Mouse (Mus musculus): ENCODE data around the gene Nubp2. TPM values are rescaled to one million over a fixed set of nuclear protein-coding genes. Genes with fewer than 3 reads are reported as not detected.

Nubp2 gene
- polyA plus RNA-seq, 1 experiment from 2014 or later, result 61.3 TPM

DNA sequence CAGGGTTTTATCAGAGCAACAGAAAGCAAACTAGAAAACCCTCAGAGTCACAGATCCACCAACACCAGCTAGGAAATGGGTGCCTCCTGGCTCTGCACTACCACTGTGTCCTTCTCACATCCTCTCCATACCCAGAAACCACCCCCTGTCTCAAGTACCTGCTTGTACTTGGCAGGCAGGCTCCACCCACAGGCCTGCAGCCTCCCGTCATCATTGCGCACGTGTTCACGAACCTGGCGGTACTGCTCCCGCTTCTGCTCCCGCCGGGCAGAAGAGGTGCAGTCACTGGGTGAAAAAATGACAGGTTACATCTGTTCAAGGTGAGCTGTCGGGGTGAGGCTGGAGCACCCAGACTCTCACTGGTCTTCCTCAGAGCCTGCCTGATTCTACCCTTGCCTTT is 17.6 kb upstream of the Nubp2 start:
- Histone ChIP-seq H3K9ac (ENCODE audit: low read depth, low read length) (no peak overlapping the region), H3K4me3 (ENCODE audit: low read length) (no peak overlapping the region), H3K4me1 (ENCODE audit: control insufficient read depth, insufficient read depth, low read length) (no peaks in the 10 kb centered on the region), H3K27ac (ENCODE audit: low read length) (no peak overlapping the region), H3K4me2 (ENCODE audit: low read depth, low read length) (no peak overlapping the region), H3K9me3 (ENCODE audit: control insufficient read depth, low read length) (no peaks in the 10 kb centered on the region), H3K36me3 (ENCODE audit: control insufficient read depth, insufficient read depth, low read length) (peaks cover 50% of the 10 kb centered on the region), H3K27me3 (replicated peaks; ENCODE audit: control insufficient read depth, insufficient read depth, low read length) (no peaks in the 10 kb centered on the region)
- ATAC-seq, result no peak
- WGBS, result 85% methylated on average over 9 of the region's 9 CpGs

DNA sequence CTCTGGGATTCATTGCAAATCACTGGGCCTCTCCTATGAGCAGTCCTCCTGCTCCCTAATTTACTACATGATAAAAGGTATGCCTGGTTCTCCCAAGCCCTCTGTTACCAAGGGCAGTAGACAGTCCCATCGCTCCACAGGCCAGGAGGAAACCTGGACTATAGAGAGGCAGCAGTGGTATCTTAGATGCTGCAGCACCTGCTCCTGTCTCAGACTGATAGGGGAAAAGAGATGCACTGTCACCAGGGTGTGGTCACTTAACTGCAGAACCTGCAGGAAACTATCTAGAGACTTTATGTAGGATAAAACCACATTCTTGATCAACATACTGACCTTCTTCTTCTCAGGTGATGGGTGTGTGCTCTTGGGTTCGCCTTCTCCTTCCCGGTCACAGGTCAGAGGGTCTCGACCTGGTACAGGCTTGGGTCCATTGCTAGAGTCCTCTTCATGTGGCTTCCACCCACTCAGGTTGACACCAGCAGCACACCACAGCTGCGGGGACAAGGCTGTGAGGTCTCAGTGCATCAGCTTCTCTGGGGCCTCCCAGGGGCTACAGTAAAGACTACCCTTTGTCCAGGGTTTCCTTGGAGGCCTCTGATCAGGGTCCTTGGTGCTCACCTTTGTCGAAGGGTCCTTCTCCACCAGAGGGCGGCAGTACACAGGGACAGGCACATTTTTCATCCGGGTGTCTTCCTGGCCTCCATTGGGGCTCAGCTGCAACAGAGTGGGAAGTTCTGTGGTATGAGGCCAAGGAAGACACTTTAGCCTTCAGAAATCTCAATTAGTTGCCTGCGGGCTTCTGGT is 16.7 kb upstream of the Nubp2 start:
- H3K27ac ChIP-seq (ENCODE audit: low read length), result no peak overlapping the region
- H3K4me3 ChIP-seq (ENCODE audit: low read length), result no peak overlapping the region
- ATAC-seq, result peak; percentile 58
- H3K9me3 ChIP-seq (ENCODE audit: control insufficient read depth, low read length), result no peaks in the 10 kb centered on the region
- H3K4me1 ChIP-seq (ENCODE audit: control insufficient read depth, insufficient read depth, low read length), result no peaks in the 10 kb centered on the region
- H3K36me3 ChIP-seq (ENCODE audit: control insufficient read depth, insufficient read depth, low read length), result peaks cover 50% of the 10 kb centered on the region
- H3K9ac ChIP-seq (ENCODE audit: low read depth, low read length), result no peak overlapping the region
- H3K4me2 ChIP-seq (ENCODE audit: low read depth, low read length), result no peak overlapping the region
- 70% methylated on average over 9 of the region's 9 CpGs for WGBS
- no peaks in the 10 kb centered on the region for H3K27me3 ChIP-seq (replicated peaks; ENCODE audit: control insufficient read depth, insufficient read depth, low read length)

DNA sequence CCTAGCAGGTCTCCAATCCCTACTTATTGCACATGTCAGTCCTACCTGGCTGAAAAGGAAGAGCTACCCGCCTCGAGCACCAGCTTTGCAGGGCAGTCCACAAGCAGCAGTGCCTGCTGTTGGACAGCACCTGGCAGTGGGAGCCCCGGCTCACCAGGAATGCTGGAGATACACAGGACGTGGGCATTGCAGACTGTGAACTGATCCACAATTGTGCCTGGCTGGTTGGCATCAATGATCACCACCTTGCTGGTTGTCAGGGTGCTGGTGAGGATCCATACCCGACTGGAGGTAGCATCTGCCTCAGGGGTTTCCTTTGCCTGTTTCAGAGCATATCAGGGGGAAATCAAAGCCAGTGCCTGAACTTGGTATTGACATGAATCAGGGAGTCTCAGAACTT is 16.0 kb upstream of the Nubp2 start:
- no peaks in the 10 kb centered on the region for H3K27me3 ChIP-seq (replicated peaks; ENCODE audit: control insufficient read depth, insufficient read depth, low read length)
- peaks cover 54% of the 10 kb centered on the region for H3K36me3 ChIP-seq (ENCODE audit: control insufficient read depth, insufficient read depth, low read length)
- H3K4me3 ChIP-seq (ENCODE audit: low read length), result no peak overlapping the region
- no peak for ATAC-seq
- WGBS, result 89% methylated on average over 5 of the region's 5 CpGs
- no peaks in the 10 kb centered on the region for H3K9me3 ChIP-seq (ENCODE audit: control insufficient read depth, low read length)
- H3K4me2 ChIP-seq (ENCODE audit: low read depth, low read length), result no peak overlapping the region
- peaks cover 5% of the 10 kb centered on the region for H3K4me1 ChIP-seq (ENCODE audit: control insufficient read depth, insufficient read depth, low read length)
- H3K9ac ChIP-seq (ENCODE audit: low read depth, low read length), result no peak overlapping the region
- no peak overlapping the region for H3K27ac ChIP-seq (ENCODE audit: low read length)

GRCm38 (mm10) chr17:24900014-24900413 is 13.9 kb upstream of the Nubp2 start:
- no peak overlapping the region for H3K4me2 ChIP-seq (ENCODE audit: low read depth, low read length)
- no peak overlapping the region for H3K9ac ChIP-seq (ENCODE audit: low read depth, low read length)
- no peaks in the 10 kb centered on the region for H3K27me3 ChIP-seq (replicated peaks; ENCODE audit: control insufficient read depth, insufficient read depth, low read length)
- no peaks in the 10 kb centered on the region for H3K9me3 ChIP-seq (ENCODE audit: control insufficient read depth, low read length)
- no peak for ATAC-seq
- H3K27ac ChIP-seq (ENCODE audit: low read length), result no peak overlapping the region
- H3K4me1 ChIP-seq (ENCODE audit: control insufficient read depth, insufficient read depth, low read length), result peaks cover 17% of the 10 kb centered on the region
- H3K36me3 ChIP-seq (ENCODE audit: control insufficient read depth, insufficient read depth, low read length), result peaks cover 44% of the 10 kb centered on the region
- WGBS, result 94% methylated on average over 6 of the region's 6 CpGs
- H3K4me3 ChIP-seq (ENCODE audit: low read length), result no peak overlapping the region

DNA sequence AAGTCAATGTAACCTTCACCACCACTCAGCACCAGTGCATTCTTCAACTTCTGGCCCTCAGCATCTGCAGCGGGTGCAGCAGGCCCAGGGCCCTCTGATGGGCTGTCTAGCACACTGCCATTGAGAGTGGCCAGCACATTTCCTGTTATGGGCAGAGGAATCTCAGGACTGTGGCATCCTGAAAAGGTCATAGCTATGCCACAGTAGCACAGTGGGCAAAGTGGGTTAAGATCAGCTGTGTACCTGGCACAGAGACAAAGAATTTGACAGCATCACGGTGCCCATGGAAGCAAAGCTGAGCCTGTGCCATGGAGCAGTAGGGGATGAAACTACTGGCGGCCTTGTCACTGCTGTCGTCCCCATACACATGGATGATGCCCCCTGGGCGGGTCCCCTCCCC is 13.0 kb upstream of the Nubp2 start:
- peaks cover 18% of the 10 kb centered on the region for H3K4me1 ChIP-seq (ENCODE audit: control insufficient read depth, insufficient read depth, low read length)
- no peak for ATAC-seq
- WGBS, result 83% methylated on average over 5 of the region's 5 CpGs
- no peak overlapping the region for H3K9ac ChIP-seq (ENCODE audit: low read depth, low read length)
- no peaks in the 10 kb centered on the region for H3K27me3 ChIP-seq (replicated peaks; ENCODE audit: control insufficient read depth, insufficient read depth, low read length)
- H3K4me3 ChIP-seq (ENCODE audit: low read length), result no peak overlapping the region
- no peaks in the 10 kb centered on the region for H3K9me3 ChIP-seq (ENCODE audit: control insufficient read depth, low read length)
- no peak overlapping the region for H3K27ac ChIP-seq (ENCODE audit: low read length)
- no peak overlapping the region for H3K4me2 ChIP-seq (ENCODE audit: low read depth, low read length)
- H3K36me3 ChIP-seq (ENCODE audit: control insufficient read depth, insufficient read depth, low read length), result peaks cover 38% of the 10 kb centered on the region

GRCm38 (mm10) chr17:24898041-24898854 is 12.1 kb upstream of the Nubp2 start:
- peaks cover 24% of the 10 kb centered on the region for H3K4me1 ChIP-seq (ENCODE audit: control insufficient read depth, insufficient read depth, low read length)
- WGBS, result 82% methylated on average over 4 of the region's 4 CpGs
- H3K27me3 ChIP-seq (replicated peaks; ENCODE audit: control insufficient read depth, insufficient read depth, low read length), result no peaks in the 10 kb centered on the region
- H3K36me3 ChIP-seq (ENCODE audit: control insufficient read depth, insufficient read depth, low read length), result peaks cover 36% of the 10 kb centered on the region
- H3K9me3 ChIP-seq (ENCODE audit: control insufficient read depth, low read length), result no peaks in the 10 kb centered on the region
- H3K9ac ChIP-seq (ENCODE audit: low read depth, low read length), result 0 out of 2 replicates have a peak overlapping the region, but pooled peaks have one; percentile 38
- no peak for ATAC-seq
- no peak overlapping the region for H3K27ac ChIP-seq (ENCODE audit: low read length)
- no peak overlapping the region for H3K4me2 ChIP-seq (ENCODE audit: low read depth, low read length)
- no peak overlapping the region for H3K4me3 ChIP-seq (ENCODE audit: low read length)

GRCm38 (mm10) chr17:24897600-24897999 is 11.5 kb upstream of the Nubp2 start:
- Histone ChIP-seq H3K36me3 (ENCODE audit: control insufficient read depth, insufficient read depth, low read length) (peaks cover 37% of the 10 kb centered on the region), H3K4me1 (ENCODE audit: control insufficient read depth, insufficient read depth, low read length) (peaks cover 24% of the 10 kb centered on the region), H3K4me3 (ENCODE audit: low read length) (no peak overlapping the region; the same call in 1 of the 2 replicates), H3K4me2 (ENCODE audit: low read depth, low read length) (peak overlapping the region; percentile 96), H3K27ac (ENCODE audit: low read length) (no peak overlapping the region), H3K9ac (ENCODE audit: low read depth, low read length) (0 out of 2 replicates have a peak overlapping the region, but pooled peaks have one; percentile 38), H3K9me3 (ENCODE audit: control insufficient read depth, low read length) (no peaks in the 10 kb centered on the region), H3K27me3 (replicated peaks; ENCODE audit: control insufficient read depth, insufficient read depth, low read length) (no peaks in the 10 kb centered on the region)
- 69% methylated on average over 4 of the region's 4 CpGs for WGBS
- no peak for ATAC-seq

DNA sequence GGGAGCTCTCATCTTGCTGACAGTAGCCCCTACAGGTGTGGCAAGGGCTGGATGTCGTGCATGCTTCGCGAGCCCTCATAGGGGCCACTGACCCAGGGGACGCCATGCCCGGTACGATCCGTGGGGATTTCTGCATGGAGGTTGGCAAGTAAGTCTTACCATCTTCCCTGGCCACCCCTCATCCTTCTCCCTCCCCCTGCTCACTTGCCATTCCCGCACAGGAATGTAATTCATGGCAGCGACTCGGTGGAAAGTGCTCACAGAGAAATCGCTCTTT is 10.8 kb upstream of the Nubp2 start:
- Histone ChIP-seq H3K9me3 (ENCODE audit: control insufficient read depth, low read length) (no peaks in the 10 kb centered on the region), H3K9ac (ENCODE audit: low read depth, low read length) (peak overlapping the region; percentile 95), H3K27me3 (replicated peaks; ENCODE audit: control insufficient read depth, insufficient read depth, low read length) (no peaks in the 10 kb centered on the region), H3K4me2 (ENCODE audit: low read depth, low read length) (peak overlapping the region; percentile 96), H3K27ac (ENCODE audit: low read length) (peak overlapping the region; percentile 94; the same call in 1 of the 2 replicates), H3K36me3 (ENCODE audit: control insufficient read depth, insufficient read depth, low read length) (peaks cover 40% of the 10 kb centered on the region), H3K4me1 (ENCODE audit: control insufficient read depth, insufficient read depth, low read length) (peaks cover 24% of the 10 kb centered on the region), H3K4me3 (ENCODE audit: low read length) (peak overlapping the region; percentile 92)
- ATAC-seq, result peak; percentile 2; the same call in 1 of the 2 replicates
- 29% methylated on average over 11 of the region's 11 CpGs for whole genome bisulfite sequencing

GRCm38 (mm10) chr17:24896241-24896992 is 10.3 kb upstream of the Nubp2 start, which contains the start of gene Nme3:
Gene Nme3 (plus strand): TSS chr17:24896500.
- WGBS, result 2% methylated on average over 50 of the region's 50 CpGs
- peak; percentile 84 for ATAC-seq

More at GRCm38 (mm10) chr17:24896241-24896992, 10.3 kb upstream of the Nubp2 start, which contains the start of gene Nme3:
- Histone ChIP-seq H3K36me3 (ENCODE audit: control insufficient read depth, insufficient read depth, low read length) (peaks cover 36% of the 10 kb centered on the region), H3K4me2 (ENCODE audit: low read depth, low read length) (peak within 1 kb of the TSS; percentile 96), H3K27me3 (replicated peaks; ENCODE audit: control insufficient read depth, insufficient read depth, low read length) (no peaks in the 10 kb centered on the region), H3K27ac (ENCODE audit: low read length) (peak within 1 kb of the TSS; percentile 94), H3K9ac (ENCODE audit: low read depth, low read length) (peak within 1 kb of the TSS; percentile 95), H3K4me1 (ENCODE audit: control insufficient read depth, insufficient read depth, low read length) (peaks cover 24% of the 10 kb centered on the region), H3K4me3 (ENCODE audit: low read length) (peak within 1 kb of the TSS; percentile 92), H3K9me3 (ENCODE audit: control insufficient read depth, low read length) (no peaks in the 10 kb centered on the region)

Data from intestine, embryonic 16.5 days (tissue).